Mouse (Mus musculus) heart, postnatal 0 days (tissue): ENCODE measurements around the gene Fam20a. TPM values are rescaled to one million over a fixed set of nuclear protein-coding genes. Genes with fewer than 3 reads are reported as not detected.

ENCODE experiments used
- ATAC-seq: fragments of 200-750 bp; cut with Nextera tagmentation; 2 replicates; pipeline ENCODE4 v1.8.0; 2017; ENCODE audit warnings: low read depth, moderate number of reproducible peaks, moderate library complexity; ENCODE audit not compliant: insufficient read depth
- DNase-seq: peaks from one replicate; pipeline ENCODE4 v3.0.0-alpha.2; 2016; ENCODE audit warnings: low spot score
- H3K27ac ChIP-seq: fragments of 300-500 bp; sonication (generic); 2 replicates; pipeline ENCODE4 v1.5.1; 2014; ENCODE audit warnings: low read depth, mild to moderate bottlenecking
- H3K27me3 ChIP-seq: fragments of 300-500 bp; sonication (generic); 2 replicates; pipeline ENCODE4 v1.6.1; 2014; ENCODE audit warnings: low read length, mixed read lengths; ENCODE audit not compliant: control insufficient read depth, insufficient read depth
- H3K36me3 ChIP-seq: fragments of 300-500 bp; sonication (generic); replicated peaks from 2 replicates; pipeline ENCODE4 v1.6.1; 2014; ENCODE audit warnings: low read length, mixed read lengths; ENCODE audit not compliant: control insufficient read depth, insufficient read depth
- H3K4me1 ChIP-seq: fragments of 300-500 bp; sonication (generic); 2 replicates; pipeline ENCODE4 v1.6.1; 2014; ENCODE audit warnings: antibody characterized with exemption; ENCODE audit not compliant: control insufficient read depth, insufficient read depth
- H3K4me2 ChIP-seq: fragments of 300-500 bp; sonication (generic); 2 replicates; pipeline ENCODE4 v1.6.1; 2014; ENCODE audit warnings: low read depth, mild to moderate bottlenecking, low read length, moderate library complexity
- H3K4me3 ChIP-seq: fragments of 300-500 bp; sonication (generic); 2 replicates; pipeline ENCODE4 v1.5.1; 2014; ENCODE audit warnings: low read depth, low read length
- H3K9ac ChIP-seq: fragments of 300-500 bp; sonication (generic); replicated peaks from 2 replicates; pipeline ENCODE4 v1.6.1; 2014; ENCODE audit warnings: low read depth, low read length, mixed read lengths
- H3K9me3 ChIP-seq: fragments of 300-500 bp; sonication (generic); replicated peaks from 2 replicates; pipeline ENCODE4 v1.6.1; 2016; ENCODE audit warnings: low read length; ENCODE audit not compliant: control insufficient read depth
- CTCF ChIP-seq: IDR thresholded peaks from 2 replicates; pipeline ENCODE4 v1.5.1; 2016; ENCODE audit warnings: antibody characterized with exemption, control low read depth, low read depth
- EP300 ChIP-seq: IDR thresholded peaks from 2 replicates; pipeline ENCODE4 v1.6.1; 2016; ENCODE audit warnings: antibody characterized with exemption, low read depth
- WGBS: fragments of 180-500 bp; shearing (Covaris S2); extraction: QIAGEN DNeasy Blood & Tissue Kit; methylation state at CpG from one replicate; pipeline ENCODE4 v1.1.7; 2014; 5-methylcytosine and 5-hydroxymethylcytosine counted together
- polyA plus RNA-seq: library from polyadenylated mRNA; unstranded; fragments of >200 nt; fragmentation: Nextera tagmentation; extraction: Ambion mirVana; gene quantifications from 2 replicates; pipeline ENCODE4 v1.2.1, GENCODE M21; 2015
- total RNA-seq: library from RNA; depleted of rRNA; stranded (reverse); fragments of >200 nt; gene quantifications from 2 replicates; pipeline ENCODE4 v1.2.3, GENCODE M21; 2014; ENCODE audit warnings: low replicate concordance

Fam20a gene
- total and polyA plus RNA-seq, 2 experiments from 2014 or later, result 3.0 to 6.8 TPM

- Histone ChIP-seq H3K9ac (no peak overlapping the region), H3K27me3 (no peaks in the 10 kb centered on the region), H3K4me3 (no peak overlapping the region), H3K27ac (no peak overlapping the region), H3K9me3 (no peaks in the 10 kb centered on the region), H3K4me2 (no peak overlapping the region), H3K36me3 (peaks cover 28% of the 10 kb centered on the region), H3K4me1 (peaks cover 10% of the 10 kb centered on the region)
- 82% methylated on average over 7 of the region's 7 CpGs for WGBS
- ATAC-seq (no peak), DNase-seq (no peak)
- TF ChIP-seq CTCF (no peak), EP300 (no peak)
These were observed 48.3 kb downstream of the Fam20a start for GRCm38 (mm10) chr11:109673741-109674140.

GRCm38 (mm10) chr11:109672881-109673739 is 49.0 kb downstream of the Fam20a start:
- TF ChIP-seq EP300 (no peak), CTCF (no peak)
- 42% methylated on average over 21 of the region's 21 CpGs for WGBS
- Histone ChIP-seq H3K9me3 (no peaks in the 10 kb centered on the region), H3K4me2 (no peak overlapping the region), H3K27me3 (no peaks in the 10 kb centered on the region), H3K9ac (no peak overlapping the region), H3K4me1 (peaks cover 10% of the 10 kb centered on the region), H3K4me3 (no peak overlapping the region), H3K36me3 (peaks cover 32% of the 10 kb centered on the region), H3K27ac (no peak overlapping the region)
- DNase-seq (no peak), ATAC-seq (peak; percentile 45; the same call in 1 of the 2 replicates)

- Histone ChIP-seq H3K36me3 (peaks cover 39% of the 10 kb centered on the region), H3K9ac (no peak overlapping the region), H3K4me1 (peaks cover 10% of the 10 kb centered on the region), H3K9me3 (no peaks in the 10 kb centered on the region), H3K4me2 (no peak overlapping the region), H3K27me3 (no peaks in the 10 kb centered on the region), H3K4me3 (no peak overlapping the region), H3K27ac (no peak overlapping the region)
- ATAC-seq (no peak), DNase-seq (no peak)
- 76% methylated on average over 8 of the region's 8 CpGs for WGBS
- TF ChIP-seq EP300 (no peak), CTCF (no peak)
These were observed 49.7 kb downstream of the Fam20a start for GRCm38 (mm10) chr11:109672396-109672795.

GRCm38 (mm10) chr11:109672021-109672324 is 50.1 kb downstream of the Fam20a start:
- H3K27me3 ChIP-seq, result no peaks in the 10 kb centered on the region
- TF ChIP-seq EP300 (no peak), CTCF (no peak)
- peaks cover 10% of the 10 kb centered on the region for H3K4me1 ChIP-seq
- H3K4me3 ChIP-seq, result no peak overlapping the region
- H3K9ac ChIP-seq, result no peak overlapping the region
- no peak overlapping the region for H3K4me2 ChIP-seq
- DNase-seq (no peak), ATAC-seq (no peak)
- H3K9me3 ChIP-seq, result no peaks in the 10 kb centered on the region
- H3K27ac ChIP-seq, result 0 out of 2 replicates have a peak overlapping the region, but pooled peaks have one; percentile 54
- 79% methylated on average over 5 of the region's 5 CpGs for WGBS
- H3K36me3 ChIP-seq, result peaks cover 43% of the 10 kb centered on the region

GRCm38 (mm10) chr11:109671136-109672020 is 50.7 kb downstream of the Fam20a start:
- DNase-seq, result peak; percentile 42
- peaks cover 49% of the 10 kb centered on the region for H3K36me3 ChIP-seq
- H3K9me3 ChIP-seq, result no peaks in the 10 kb centered on the region
- H3K9ac ChIP-seq, result no peak overlapping the region
- 64% methylated on average over 6 of the region's 6 CpGs for WGBS
- H3K27me3 ChIP-seq, result no peaks in the 10 kb centered on the region
- no peak overlapping the region for H3K4me2 ChIP-seq
- H3K27ac ChIP-seq, result peak overlapping the region; percentile 54
- peaks cover 10% of the 10 kb centered on the region for H3K4me1 ChIP-seq
- H3K4me3 ChIP-seq, result no peak overlapping the region
- no peak for TF ChIP-seq CTCF
- no peak for TF ChIP-seq EP300
- no peak; the same call in 1 of the 2 replicates for ATAC-seq
